Mouse (Mus musculus): ENCODE results near the gene Vps52. TPM values are rescaled to one million over a fixed set of nuclear protein-coding genes. Genes with fewer than 3 reads are reported as not detected.

Gene Vps52
- polyA plus RNA-seq, 1 experiment from 2014 or later: 57.2 TPM

- WGBS: under 1% methylated on average over 34 of the region's 34 CpGs
- peak; percentile 89 for ATAC-seq (ENCODE audit: insufficient number of reproducible peaks, low FRiP score, low TSS enrichment, low read depth)
- H3K27ac ChIP-seq (replicated peaks): peak within 1 kb of the TSS; percentile 78
- no peaks in the 10 kb centered on the region for H3K9me3 ChIP-seq (replicated peaks)
- H3K27me3 ChIP-seq: no peaks in the 10 kb centered on the region
- H3K9ac ChIP-seq: peak within 1 kb of the TSS; percentile 35
- peak within 1 kb of the TSS; percentile 68 for H3K4me2 ChIP-seq (replicated peaks)
- H3K4me3 ChIP-seq (replicated peaks): peak within 1 kb of the TSS; percentile 57
- H3K4me1 ChIP-seq: peaks cover 47% of the 10 kb centered on the region
- H3K36me3 ChIP-seq: peaks cover 48% of the 10 kb centered on the region
Measured at GRCm38 (mm10) chr17:33915671-33916250, 39.9 kb upstream of the Vps52 start, which contains the start of the genes Tapbp and Zbtb22. Gene Tapbp (plus strand): TSS chr17:33915899. Gene Zbtb22 (plus strand): TSS chr17:33915904.

DNA sequence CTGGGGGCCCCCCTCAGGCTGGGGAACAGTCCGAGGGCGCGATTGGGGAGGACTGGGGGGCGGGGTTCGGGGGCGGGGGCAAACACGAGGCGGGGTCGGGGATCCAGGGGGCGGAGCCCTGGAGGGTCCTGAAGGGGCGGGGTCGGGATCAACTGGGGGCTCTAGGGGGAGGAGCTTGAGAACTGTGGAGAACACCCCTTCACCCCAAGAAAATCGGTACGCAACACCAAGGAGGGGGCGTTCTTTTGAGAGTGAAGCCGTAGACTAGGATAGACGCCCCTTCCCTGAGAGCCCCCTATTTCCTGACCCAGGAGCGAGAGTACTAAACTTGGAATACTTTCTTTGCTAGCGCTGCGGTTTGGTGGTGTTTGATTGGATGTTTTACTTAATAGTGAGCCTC is 39.3 kb upstream of the Vps52 start:
- H3K9me3 ChIP-seq (replicated peaks): no peaks in the 10 kb centered on the region
- peak overlapping the region; percentile 68 for H3K4me2 ChIP-seq (replicated peaks)
- peak overlapping the region; percentile 78 for H3K27ac ChIP-seq (replicated peaks)
- H3K4me1 ChIP-seq: peaks cover 42% of the 10 kb centered on the region
- ATAC-seq (ENCODE audit: insufficient number of reproducible peaks, low FRiP score, low TSS enrichment, low read depth): peak; percentile 26
- H3K27me3 ChIP-seq: no peaks in the 10 kb centered on the region
- peak overlapping the region; percentile 57 for H3K4me3 ChIP-seq (replicated peaks)
- peaks cover 43% of the 10 kb centered on the region for H3K36me3 ChIP-seq
- WGBS: 1% methylated on average over 20 of the region's 20 CpGs
- peak overlapping the region; percentile 35 for H3K9ac ChIP-seq

DNA sequence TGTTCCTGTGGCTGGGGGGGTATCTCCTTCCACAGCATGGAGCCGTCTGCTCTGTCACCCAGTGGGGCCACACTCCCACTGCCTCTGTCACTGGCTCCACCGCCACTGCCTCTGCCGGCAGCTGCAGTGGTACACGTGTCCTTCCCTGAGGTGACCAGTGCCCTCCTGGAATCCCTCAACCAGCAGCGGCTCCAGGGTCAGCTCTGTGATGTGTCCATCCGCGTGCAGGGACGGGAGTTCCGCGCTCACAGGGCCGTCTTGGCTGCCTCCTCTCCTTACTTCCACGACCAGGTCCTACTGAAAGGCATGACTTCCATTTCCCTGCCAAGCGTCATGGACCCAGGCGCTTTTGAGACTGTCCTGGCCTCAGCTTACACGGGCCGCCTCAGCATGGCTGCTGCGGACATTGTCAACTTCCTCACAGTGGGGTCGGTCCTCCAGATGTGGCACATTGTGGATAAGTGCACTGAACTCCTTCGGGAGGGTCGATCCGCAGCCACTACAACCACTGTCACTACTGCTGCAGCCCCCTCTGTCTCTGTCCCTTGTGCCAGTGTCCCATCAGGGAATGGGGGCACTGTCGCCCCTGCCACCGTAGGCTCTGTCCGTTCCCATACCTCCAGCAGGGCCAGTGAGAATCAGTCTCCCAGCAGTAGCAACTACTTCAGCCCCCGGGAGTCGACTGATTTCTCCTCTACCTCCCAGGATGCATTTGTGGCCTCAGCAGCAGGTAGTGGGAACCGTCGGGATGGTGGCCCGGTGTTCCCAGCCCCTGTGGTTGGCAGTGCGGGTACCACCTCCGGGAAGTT is 38.6 kb upstream of the Vps52 start:
- Histone ChIP-seq H3K36me3 (peaks cover 35% of the 10 kb centered on the region), H3K4me2 (replicated peaks) (peak overlapping the region; percentile 68), H3K4me1 (peaks cover 34% of the 10 kb centered on the region), H3K4me3 (replicated peaks) (peak overlapping the region; percentile 57), H3K27me3 (no peaks in the 10 kb centered on the region), H3K27ac (replicated peaks) (no peak overlapping the region), H3K9me3 (replicated peaks) (no peaks in the 10 kb centered on the region), H3K9ac (peak overlapping the region; percentile 35)
- no peak for ATAC-seq (ENCODE audit: insufficient number of reproducible peaks, low FRiP score, low TSS enrichment, low read depth)
- WGBS: 73% methylated on average over 31 of the region's 31 CpGs

DNA sequence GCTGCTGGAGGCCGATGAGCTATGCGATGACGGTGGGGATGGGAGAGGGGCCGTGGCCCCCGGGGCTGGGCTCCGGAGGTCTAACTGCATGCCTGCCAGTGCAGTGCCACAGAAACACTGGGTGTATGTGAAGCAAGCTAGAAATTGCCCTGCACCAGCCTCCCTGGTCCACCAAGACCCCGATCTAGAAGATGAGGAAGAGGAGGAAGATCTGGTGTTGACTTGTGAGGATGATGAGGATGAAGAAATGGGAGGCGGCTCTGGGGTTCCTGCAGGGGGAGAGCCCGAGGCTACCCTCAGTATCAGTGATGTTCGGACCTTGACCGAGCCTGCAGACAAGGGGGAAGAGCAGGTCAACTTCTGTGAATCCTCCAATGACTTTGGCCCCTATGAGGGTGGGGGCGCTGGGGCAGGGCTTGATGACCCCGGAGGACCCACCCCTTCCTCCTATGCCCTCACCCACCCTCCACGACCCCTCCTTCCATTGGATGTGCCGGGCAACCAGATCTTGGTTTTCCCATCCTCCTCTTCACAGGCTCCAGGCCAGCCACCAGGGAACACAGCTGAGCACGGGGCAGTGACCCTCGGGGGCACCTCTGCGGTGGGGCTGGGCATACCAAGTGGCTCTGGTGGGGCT is 37.8 kb upstream of the Vps52 start:
- Histone ChIP-seq H3K27ac (replicated peaks) (no peak overlapping the region), H3K36me3 (peaks cover 29% of the 10 kb centered on the region), H3K4me2 (replicated peaks) (no peak overlapping the region), H3K27me3 (no peaks in the 10 kb centered on the region), H3K9ac (no peak overlapping the region), H3K4me3 (replicated peaks) (0 out of 2 replicates have a peak overlapping the region, but pooled peaks have one; percentile 66), H3K9me3 (replicated peaks) (no peaks in the 10 kb centered on the region), H3K4me1 (peaks cover 34% of the 10 kb centered on the region)
- ATAC-seq (ENCODE audit: insufficient number of reproducible peaks, low FRiP score, low TSS enrichment, low read depth): no peak
- 80% methylated on average over 18 of the region's 18 CpGs for WGBS

- Histone ChIP-seq H3K4me2 (replicated peaks) (peak overlapping the region; percentile 90), H3K36me3 (peaks cover 23% of the 10 kb centered on the region), H3K9ac (no peak overlapping the region), H3K4me1 (peaks cover 34% of the 10 kb centered on the region), H3K4me3 (replicated peaks) (peak overlapping the region; percentile 66), H3K27me3 (no peaks in the 10 kb centered on the region), H3K9me3 (replicated peaks) (no peaks in the 10 kb centered on the region), H3K27ac (replicated peaks) (peak overlapping the region; percentile 76)
- 54% methylated on average over 37 of the region's 37 CpGs for WGBS
- no peak for ATAC-seq (ENCODE audit: insufficient number of reproducible peaks, low FRiP score, low TSS enrichment, low read depth)
Measured at GRCm38 (mm10) chr17:33918293-33919203, 37.1 kb upstream of the Vps52 start.

GRCm38 (mm10) chr17:33919351-33920281 is 36.0 kb upstream of the Vps52 start:
- ATAC-seq (ENCODE audit: insufficient number of reproducible peaks, low FRiP score, low TSS enrichment, low read depth): no peak
- no peaks in the 10 kb centered on the region for H3K9me3 ChIP-seq (replicated peaks)

DNA sequence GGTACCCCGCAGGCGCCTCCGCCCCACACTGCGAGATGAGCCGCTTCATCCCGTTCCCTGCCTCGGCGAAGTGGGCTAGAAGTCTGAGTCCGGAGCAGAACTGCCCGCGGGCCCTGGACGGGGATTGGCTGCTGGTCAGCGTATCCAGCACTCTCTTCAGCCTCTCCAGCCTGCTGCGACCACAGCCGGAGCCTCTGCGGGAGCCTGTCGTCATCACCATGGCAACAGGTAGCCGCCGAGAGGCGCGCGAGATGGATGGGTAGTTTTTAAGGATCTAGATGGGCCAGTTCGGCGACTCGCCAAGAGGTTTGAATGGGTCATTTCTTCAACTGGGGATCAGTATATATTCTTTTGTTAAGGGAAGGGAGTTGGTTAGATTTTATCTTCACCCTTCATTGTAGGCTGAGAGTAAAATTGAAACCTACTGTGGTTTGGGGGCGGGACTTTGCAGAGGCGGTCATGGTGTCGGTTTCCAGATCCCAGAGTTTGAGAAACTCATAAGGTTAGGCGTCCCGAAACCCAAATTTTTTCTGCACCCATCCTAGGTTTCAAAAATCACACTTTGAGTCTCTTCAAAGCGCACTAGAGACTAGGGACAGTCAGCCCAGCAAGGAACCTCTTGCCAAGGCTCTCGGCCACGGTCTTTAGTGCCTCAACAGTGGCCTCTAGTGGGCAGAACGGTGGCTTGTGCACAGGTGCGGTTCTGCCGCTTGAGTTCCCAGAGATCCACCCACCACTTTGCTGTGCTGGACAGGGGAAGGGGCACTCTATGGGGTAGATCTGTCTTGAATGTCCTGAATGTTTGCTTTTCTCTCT is 35.1 kb upstream of the Vps52 start:
- Histone ChIP-seq H3K4me3 (replicated peaks) (peak overlapping the region; percentile 66), H3K9ac (peak overlapping the region; percentile 39), H3K9me3 (replicated peaks) (no peaks in the 10 kb centered on the region), H3K27me3 (no peaks in the 10 kb centered on the region), H3K4me2 (replicated peaks) (peak overlapping the region; percentile 90), H3K4me1 (peaks cover 24% of the 10 kb centered on the region), H3K27ac (replicated peaks) (peak overlapping the region; percentile 76), H3K36me3 (peaks cover 10% of the 10 kb centered on the region; the same call in 1 of the 2 replicates)
- ATAC-seq (ENCODE audit: insufficient number of reproducible peaks, low FRiP score, low TSS enrichment, low read depth): peak; percentile 11
- WGBS: under 1% methylated on average over 36 of the region's 36 CpGs

More at GRCm38 (mm10) chr17:33919351-33920281, 36.0 kb upstream of the Vps52 start:
- H3K4me1 ChIP-seq: peaks cover 33% of the 10 kb centered on the region
- under 1% methylated on average over 52 of the region's 52 CpGs for WGBS
- peak overlapping the region; percentile 39 for H3K9ac ChIP-seq
- H3K27ac ChIP-seq (replicated peaks): peak overlapping the region; percentile 76
- H3K27me3 ChIP-seq: no peaks in the 10 kb centered on the region
- peaks cover 15% of the 10 kb centered on the region; the same call in 1 of the 2 replicates for H3K36me3 ChIP-seq
- H3K4me3 ChIP-seq (replicated peaks): peak overlapping the region; percentile 66
- peak overlapping the region; percentile 90 for H3K4me2 ChIP-seq (replicated peaks)

GRCm38 (mm10) chr17:33921361-33921760 is 34.3 kb upstream of the Vps52 start:
- Histone ChIP-seq H3K9ac (no peak overlapping the region), H3K36me3 (peaks cover 10% of the 10 kb centered on the region; the same call in 1 of the 2 replicates), H3K4me1 (peaks cover 22% of the 10 kb centered on the region), H3K4me3 (replicated peaks) (0 out of 2 replicates have a peak overlapping the region, but pooled peaks have one; percentile 66), H3K27me3 (no peaks in the 10 kb centered on the region), H3K9me3 (replicated peaks) (no peaks in the 10 kb centered on the region), H3K4me2 (replicated peaks) (no peak overlapping the region), H3K27ac (replicated peaks) (no peak overlapping the region)
- 79% methylated on average over 7 of the region's 7 CpGs for WGBS
- no peak for ATAC-seq (ENCODE audit: insufficient number of reproducible peaks, low FRiP score, low TSS enrichment, low read depth)

DNA sequence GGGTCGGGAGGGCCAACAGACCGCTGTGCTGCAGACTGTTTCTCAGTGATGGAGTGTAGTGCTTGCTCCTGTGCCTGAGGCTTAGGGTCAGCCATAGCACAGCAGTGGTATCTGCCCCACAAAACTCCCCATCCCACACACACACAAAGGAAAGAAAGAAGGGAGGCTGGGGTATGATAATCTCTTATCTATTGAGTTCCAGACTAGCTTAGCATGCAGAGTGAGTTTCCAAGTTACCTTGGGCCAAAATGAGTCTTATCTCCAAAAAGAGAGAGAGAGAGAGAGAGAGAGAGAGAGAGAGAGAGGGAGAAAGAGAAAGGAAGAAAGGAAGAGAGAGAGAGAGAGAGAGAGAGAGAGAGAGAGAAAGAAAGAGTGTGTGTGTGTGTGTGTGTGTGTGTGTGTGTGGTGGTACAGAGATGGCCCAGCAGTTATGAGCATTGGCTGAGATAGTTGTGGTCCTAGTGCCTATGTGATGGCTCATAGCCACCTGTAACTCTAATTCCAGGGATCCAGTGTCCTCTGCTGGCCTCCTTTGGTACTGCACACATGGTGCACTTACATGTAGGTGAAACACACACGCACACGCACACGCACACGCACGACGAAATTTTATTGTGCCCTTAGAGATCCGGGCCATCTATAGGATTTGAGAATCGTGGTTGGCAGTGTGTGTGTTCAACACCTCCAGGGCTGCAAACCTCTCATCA is 30.9 kb upstream of the Vps52 start:
- Histone ChIP-seq H3K4me1 (peaks cover 11% of the 10 kb centered on the region), H3K36me3 (peaks cover 9% of the 10 kb centered on the region; the same call in 1 of the 2 replicates), H3K27ac (replicated peaks) (no peak overlapping the region), H3K4me2 (replicated peaks) (no peak overlapping the region), H3K9me3 (replicated peaks) (no peaks in the 10 kb centered on the region), H3K4me3 (replicated peaks) (no peak overlapping the region), H3K27me3 (no peaks in the 10 kb centered on the region), H3K9ac (no peak overlapping the region)
- ATAC-seq (ENCODE audit: insufficient number of reproducible peaks, low FRiP score, low TSS enrichment, low read depth): no peak
- 88% methylated on average over 10 of the region's 10 CpGs for WGBS

All from embryonic facial prominence, embryonic 15.5 days (tissue).